Mouse (Mus musculus) monocyte, adult 2 months (primary cell): Measurements from ENCODE around the gene Ankrd28.

Source experiments
- DNase-seq, 2 experiments: peaks; one replicate each; pipeline ENCODE4 v3.0.0; 2022; ENCODE audit warnings: low spot score in 2 of 2, low read depth in 1 of 2

Gene Ankrd28

GRCm38 (mm10) chr14:31652106-31652505 lies 178.3 kb downstream of the Ankrd28 start:
- no peak for DNase-seq

- DNase-seq = no peak
Measured at GRCm38 (mm10) chr14:31651206-31651605, 179.2 kb downstream of the Ankrd28 start.

- no peak for DNase-seq
Measured at GRCm38 (mm10) chr14:31650347-31650746, 180.1 kb downstream of the Ankrd28 start.
